Mouse (Mus musculus) testis, adult 2 months (tissue): ENCODE data around the gene Lrit3. TPM values are rescaled to one million over a fixed set of nuclear protein-coding genes. Genes with fewer than 3 reads are reported as not detected.

Source experiments
- H3K27ac ChIP-seq: fragments of 200-500 bp; 2 replicates; pipeline ENCODE4 v1.5.1; 2012; ENCODE audit warnings: low read depth, low read length; ENCODE audit not compliant: control insufficient read depth, insufficient read depth
- H3K27me3 ChIP-seq: fragments of 200-500 bp; 2 replicates; pipeline ENCODE4 v1.6.1; 2012; ENCODE audit warnings: mild to moderate bottlenecking, low read length, moderate library complexity; ENCODE audit not compliant: control insufficient read depth, insufficient read depth
- H3K36me3 ChIP-seq: fragments of 200-500 bp; 2 replicates; pipeline ENCODE4 v1.6.1; 2012; ENCODE audit warnings: mild to moderate bottlenecking, low read length; ENCODE audit not compliant: control insufficient read depth, insufficient read depth
- H3K4me1 ChIP-seq: fragments of 200-500 bp; 2 replicates; pipeline ENCODE4 v1.6.1; 2012; ENCODE audit warnings: low read length; ENCODE audit not compliant: control insufficient read depth, insufficient read depth
- H3K4me3 ChIP-seq: fragments of 200-500 bp; 2 replicates; pipeline ENCODE4 v1.5.1; 2012; ENCODE audit warnings: low read depth, mild to moderate bottlenecking, low read length, moderate library complexity, mixed read lengths; ENCODE audit not compliant: control insufficient read depth
- CTCF ChIP-seq: fragments of 200-500 bp; IDR thresholded peaks from 2 replicates; pipeline ENCODE4 v1.5.1; 2012; ENCODE audit warnings: low read depth, mild to moderate bottlenecking, inconsistent platforms, low read length, moderate library complexity; ENCODE audit not compliant: control insufficient read depth, insufficient read depth, insufficient replicate concordance
- POLR2A ChIP-seq: fragments of 200-500 bp; IDR thresholded peaks from 2 replicates; pipeline ENCODE4 v1.6.1; 2012; ENCODE audit warnings: low read depth, mild to moderate bottlenecking, inconsistent platforms, low read length, moderate library complexity; ENCODE audit not compliant: control insufficient read depth
- polyA plus RNA-seq: library from polyadenylated mRNA; depleted of rRNA; stranded (reverse); fragments of >200 nt; gene quantifications from 2 replicates; pipeline ENCODE4 v1.2.3, GENCODE M21; 2012

Gene Lrit3
- polyA plus RNA-seq, 1 experiment: not detected

DNA sequence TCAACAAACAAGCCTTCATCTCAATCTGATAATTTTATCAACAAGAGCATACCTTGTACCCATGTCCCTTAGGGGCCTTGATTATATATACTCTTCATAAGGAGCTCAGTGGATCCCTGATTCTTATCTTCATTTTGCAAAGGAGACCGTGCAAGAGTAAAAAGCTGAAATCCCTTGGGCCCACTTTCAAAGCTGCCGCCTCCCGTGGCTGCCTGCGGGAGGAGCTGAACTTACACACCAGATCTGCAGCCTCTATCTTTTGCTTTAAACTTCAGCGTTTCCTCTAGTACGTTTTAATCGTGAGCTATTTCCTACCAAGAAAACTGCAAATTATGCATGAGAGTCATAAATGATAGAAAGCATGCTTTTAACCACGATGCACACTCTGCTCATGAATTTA, 17.9 kb upstream of the Lrit3 start:
- Histone ChIP-seq H3K4me3 (no peak overlapping the region), H3K27ac (no peak overlapping the region), H3K27me3 (no peaks in the 10 kb centered on the region), H3K36me3 (peaks cover 5% of the 10 kb centered on the region), H3K4me1 (no peaks in the 10 kb centered on the region)
- TF ChIP-seq POLR2A (no peak), CTCF (no peak)

DNA sequence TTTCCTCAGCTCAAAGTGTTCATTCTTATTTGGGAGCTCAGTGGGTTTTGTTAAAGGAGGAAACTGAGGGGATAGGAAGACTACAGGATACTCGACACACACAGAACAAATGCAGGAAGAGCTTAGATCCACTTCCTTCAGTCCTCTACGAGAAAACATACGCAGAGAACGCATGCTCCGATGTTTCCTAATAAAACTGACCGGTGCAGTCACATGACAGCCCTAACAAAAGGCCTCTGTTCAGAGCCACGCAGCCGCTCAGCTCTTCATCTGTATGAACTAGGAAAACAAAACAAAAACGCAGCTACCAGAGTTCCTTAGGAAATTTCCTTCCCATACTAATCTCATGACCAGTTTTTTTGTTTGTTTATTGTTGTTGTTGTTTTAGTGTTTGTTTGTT, 17.0 kb upstream of the Lrit3 start:
- no peak overlapping the region for H3K27ac ChIP-seq

DNA sequence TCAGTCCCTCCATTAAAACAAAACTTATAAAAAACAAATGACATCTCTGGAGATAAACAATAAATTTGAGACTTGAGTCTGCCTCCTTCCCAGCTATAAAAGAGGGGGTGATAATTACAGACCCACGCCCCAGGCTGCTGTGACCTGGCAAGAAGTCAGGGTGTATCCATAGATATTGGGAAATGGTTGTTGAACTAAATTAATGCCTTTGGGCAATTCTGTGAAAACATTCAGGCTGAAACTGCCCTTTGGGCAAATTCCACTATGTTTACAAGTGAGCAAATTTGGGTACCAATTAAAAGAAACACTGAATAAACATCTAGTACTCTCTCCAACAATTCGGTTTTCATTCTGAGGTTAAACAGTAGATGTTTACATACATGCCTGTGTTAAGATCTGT, 4.8 kb downstream of the Lrit3 start:
- Histone ChIP-seq H3K4me1 (no peaks in the 10 kb centered on the region), H3K36me3 (no peaks in the 10 kb centered on the region), H3K27ac (no peak overlapping the region), H3K27me3 (no peaks in the 10 kb centered on the region), H3K4me3 (no peak overlapping the region)
- TF ChIP-seq CTCF: no peak
- no peak for TF ChIP-seq POLR2A

More for the DNA sequence above, 17.0 kb upstream of the Lrit3 start:
- TF ChIP-seq POLR2A (no peak), CTCF (no peak)
- Histone ChIP-seq H3K4me1 (no peaks in the 10 kb centered on the region), H3K36me3 (peaks cover 4% of the 10 kb centered on the region), H3K4me3 (no peak overlapping the region), H3K27me3 (no peaks in the 10 kb centered on the region)

DNA sequence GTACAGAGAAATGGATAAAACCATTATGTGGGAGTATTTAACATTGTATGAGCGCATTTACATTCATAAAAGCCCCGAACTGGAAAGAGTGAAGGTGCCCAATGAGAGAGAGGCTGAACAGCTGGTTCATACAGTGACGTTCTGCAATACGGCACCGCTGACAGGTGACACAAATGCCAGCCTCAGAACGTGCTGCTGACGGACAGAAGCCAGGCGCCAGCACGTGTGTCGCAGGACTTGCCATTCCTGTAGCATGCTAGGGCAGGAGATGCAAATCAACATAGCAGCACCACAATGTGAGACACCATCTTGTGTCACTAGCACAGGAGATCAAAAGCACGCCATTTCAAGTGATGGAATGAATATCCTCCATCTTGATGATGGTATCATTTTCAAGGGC, 5.3 kb downstream of the Lrit3 start:
- Histone ChIP-seq H3K27me3 (no peaks in the 10 kb centered on the region), H3K4me3 (no peak overlapping the region), H3K4me1 (no peaks in the 10 kb centered on the region), H3K36me3 (no peaks in the 10 kb centered on the region), H3K27ac (no peak overlapping the region)
- TF ChIP-seq POLR2A (no peak), CTCF (no peak)

DNA sequence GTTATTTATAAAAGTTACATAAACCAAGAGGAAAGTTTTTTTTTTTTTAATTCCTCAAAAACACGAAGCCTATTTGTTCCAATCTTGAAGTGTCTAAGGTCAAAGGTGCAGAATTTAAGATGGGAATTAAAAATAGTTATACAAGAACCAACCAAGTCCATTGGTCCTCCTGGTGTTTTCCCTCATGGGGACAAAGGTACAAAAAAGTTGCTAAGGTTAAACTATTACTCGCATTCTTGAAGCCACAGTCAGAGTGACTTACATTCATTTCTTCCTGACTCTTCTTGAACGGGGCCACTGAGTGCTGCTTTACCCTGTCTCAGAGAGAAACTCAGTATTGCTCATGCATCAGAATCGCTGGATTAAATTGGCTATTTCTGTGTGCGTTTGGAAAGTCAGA, 6.5 kb downstream of the Lrit3 start:
- Histone ChIP-seq H3K4me1 (no peaks in the 10 kb centered on the region), H3K4me3 (no peak overlapping the region), H3K36me3 (no peaks in the 10 kb centered on the region), H3K27me3 (no peaks in the 10 kb centered on the region), H3K27ac (no peak overlapping the region)
- TF ChIP-seq CTCF (no peak), POLR2A (no peak)

DNA sequence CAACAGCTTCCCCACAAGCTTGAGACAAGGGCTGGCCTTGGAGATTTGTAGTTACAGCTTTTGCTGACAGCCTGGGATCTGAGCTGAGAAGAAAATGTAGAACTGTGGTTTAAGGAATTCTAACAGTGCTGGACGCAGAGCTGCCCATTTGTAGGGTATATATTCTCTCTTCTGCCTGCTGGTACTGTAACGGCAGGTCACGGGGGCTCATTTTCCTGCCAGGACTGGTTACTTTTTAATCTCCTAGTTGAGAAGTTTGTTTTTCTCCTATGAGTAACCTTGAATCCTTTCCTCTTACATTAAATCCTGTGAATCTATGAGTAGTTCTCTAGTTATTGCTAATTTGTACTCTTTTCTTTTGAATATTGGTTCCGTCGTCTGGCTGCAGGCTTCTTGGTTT, 10.0 kb downstream of the Lrit3 start:
- TF ChIP-seq POLR2A: no peak
- TF ChIP-seq CTCF: no peak
- no peak overlapping the region for H3K27ac ChIP-seq
- H3K36me3 ChIP-seq: no peaks in the 10 kb centered on the region
- H3K4me1 ChIP-seq: no peaks in the 10 kb centered on the region; the same call in 1 of the 2 replicates
- H3K27me3 ChIP-seq: no peaks in the 10 kb centered on the region
- H3K4me3 ChIP-seq: no peak overlapping the region

DNA sequence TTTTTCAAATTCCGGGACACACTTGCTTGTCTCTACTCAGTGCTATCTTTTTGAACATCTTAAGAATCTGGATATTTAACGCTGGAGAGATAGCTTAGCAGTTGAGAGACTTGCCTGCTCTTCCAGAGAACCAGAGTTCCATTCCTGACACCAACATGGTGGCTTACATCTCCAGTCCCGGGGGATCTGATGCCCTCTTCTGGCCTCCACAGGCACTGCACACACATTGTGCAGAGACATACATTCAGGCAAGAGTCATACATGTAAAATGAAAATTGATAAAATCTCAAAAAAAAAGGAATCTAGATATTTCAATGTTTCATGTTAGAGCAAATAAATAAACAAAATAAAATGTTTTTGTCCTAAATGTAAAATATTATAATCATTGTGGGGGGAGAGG, 21.1 kb downstream of the Lrit3 start:
- Histone ChIP-seq H3K27me3 (no peaks in the 10 kb centered on the region), H3K4me3 (no peak overlapping the region), H3K27ac (no peak overlapping the region), H3K4me1 (peaks cover 4% of the 10 kb centered on the region; the same call in 1 of the 2 replicates), H3K36me3 (no peaks in the 10 kb centered on the region)
- TF ChIP-seq POLR2A: no peak
- peak; percentile 37; the same call in 1 of the 2 replicates for TF ChIP-seq CTCF

DNA sequence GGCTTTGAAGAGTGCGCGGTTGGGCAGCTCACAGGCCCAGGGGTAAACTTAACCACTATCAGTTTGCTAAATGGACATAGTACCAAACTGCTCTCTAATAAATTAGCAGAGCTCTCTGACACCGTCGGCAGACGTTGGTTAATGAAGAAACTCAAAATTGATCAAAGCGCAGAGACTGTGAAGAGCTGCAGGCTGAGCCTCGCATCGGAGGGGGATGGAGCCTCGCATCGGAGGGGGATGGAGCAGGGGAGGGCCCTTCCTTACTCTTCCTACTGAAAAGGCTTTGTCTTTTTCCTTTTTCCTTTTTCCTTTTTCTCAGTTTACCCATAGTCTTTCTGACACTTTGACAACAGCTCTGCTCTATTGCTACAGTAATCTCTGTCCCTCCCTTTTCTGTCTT, 22.4 kb downstream of the Lrit3 start:
- Histone ChIP-seq H3K4me1 (peaks cover 4% of the 10 kb centered on the region; the same call in 1 of the 2 replicates), H3K36me3 (no peaks in the 10 kb centered on the region), H3K4me3 (no peak overlapping the region), H3K27ac (no peak overlapping the region), H3K27me3 (no peaks in the 10 kb centered on the region)
- TF ChIP-seq POLR2A (no peak), CTCF (no peak)
